Comparison of ENCODE assay signal across 12 mouse cellular contexts in genomic region chr10:117898391-117898790, GRCm38 (mm10).
"Had no signal": no experiment of that assay in that cellular context is flagged by ENCODE, and none has a peak within 500 bp of the region (broad histone marks: within the 10 kb centered on the region; RNA-seq: fewer than 3 reads in every experiment).

No protein-coding gene starts in this region.

- H3K9me3 ChIP-seq: limb, embryonic 10.5 days; midbrain, embryonic 12.5 days; neural tube, embryonic 15.5 days had no signal

- DNase-seq: kidney, adult 18-20 months; kidney, postnatal 10 days; lung, adult 2 months; lung, postnatal 36 days; right cerebral cortex, adult 18-20 months; right cerebral cortex, postnatal 25 days; thymus, postnatal 36 days had no signal

- ATAC-seq: lung, postnatal 0 days had no signal

- H3K36me3 ChIP-seq: limb, embryonic 10.5 days; midbrain, embryonic 12.5 days; neural tube, embryonic 15.5 days had no signal

- H3K4me1 ChIP-seq: midbrain, embryonic 12.5 days; neural tube, embryonic 15.5 days had no signal

- H3K4me2 ChIP-seq: midbrain, embryonic 12.5 days; neural tube, embryonic 15.5 days had no signal

- H3K27ac ChIP-seq: limb, embryonic 10.5 days; liver, embryonic 14.5 days; midbrain, embryonic 12.5 days; neural tube, embryonic 15.5 days had no signal

- H3K9ac ChIP-seq: liver, embryonic 14.5 days; midbrain, embryonic 12.5 days; neural tube, embryonic 15.5 days had no signal

- H3K4me3 ChIP-seq: limb, embryonic 10.5 days; midbrain, embryonic 12.5 days; neural tube, embryonic 15.5 days had no signal

- H3K27me3 ChIP-seq: midbrain, embryonic 12.5 days; neural tube, embryonic 15.5 days had no signal
